Mouse (Mus musculus) hindbrain, embryonic 10.5 days (tissue): Measurements from ENCODE around the gene Kdm8. TPM values are rescaled to one million over a fixed set of nuclear protein-coding genes. Genes with fewer than 3 reads are reported as not detected.
A peak's percentile ranks its signal among the peaks of the same experiment; 100 is the strongest.

ENCODE experiments used
- DNase-seq: peaks from one replicate; pipeline ENCODE4 v3.0.0-alpha.2; 2017; ENCODE audit warnings: low spot score
- H3K27ac ChIP-seq: fragments of 300-500 bp; sonication (generic); 2 replicates; pipeline ENCODE4 v1.5.1; 2016; ENCODE audit warnings: mild to moderate bottlenecking, moderate library complexity
- H3K27me3 ChIP-seq: fragments of 300-500 bp; sonication (generic); 2 replicates; pipeline ENCODE4 v1.6.1; 2016; ENCODE audit warnings: mild to moderate bottlenecking; ENCODE audit not compliant: poor library complexity, insufficient read depth, severe bottlenecking
- H3K36me3 ChIP-seq: fragments of 300-500 bp; sonication (generic); 2 replicates; pipeline ENCODE4 v1.6.1; 2016; ENCODE audit warnings: mild to moderate bottlenecking, moderate library complexity
- H3K4me1 ChIP-seq: fragments of 300-500 bp; sonication (generic); replicated peaks from 2 replicates; pipeline ENCODE4 v1.6.1; 2016; ENCODE audit warnings: mild to moderate bottlenecking
- H3K4me3 ChIP-seq: fragments of 300-500 bp; sonication (generic); 2 replicates; pipeline ENCODE4 v1.5.1; 2016; ENCODE audit warnings: mild to moderate bottlenecking, moderate library complexity
- H3K9me3 ChIP-seq: fragments of 300-500 bp; sonication (generic); 2 replicates; pipeline ENCODE4 v1.6.1; 2016; ENCODE audit warnings: mild to moderate bottlenecking, moderate library complexity
- WGBS: fragments of 180-500 bp; shearing (Covaris S2); methylation state at CpG from one replicate; pipeline ENCODE4 v1.1.7; 2016; 5-methylcytosine and 5-hydroxymethylcytosine counted together
- polyA plus RNA-seq: library from polyadenylated mRNA; unstranded; fragments of >200 nt; fragmentation: Nextera tagmentation; extraction: Ambion mirVana; gene quantifications from 2 replicates; pipeline ENCODE4 v1.2.1, GENCODE M21; 2016

Gene Kdm8
- polyA plus RNA-seq, 1 experiment from 2014 or later, result 15.3 TPM

GRCm38 (mm10) chr7:125490947-125491735 lies 46.7 kb downstream of the Kdm8 start, which contains the start of gene Nsmce1:
Nsmce1 (minus strand) TSS chr7:125491596.
- peak within 1 kb of the TSS; percentile 97 for H3K27ac ChIP-seq
- peak; percentile 95 for DNase-seq
- no peaks in the 10 kb centered on the region for H3K27me3 ChIP-seq
- peaks cover 35% of the 10 kb centered on the region for H3K4me1 ChIP-seq
- H3K9me3 ChIP-seq, result no peaks in the 10 kb centered on the region
- H3K4me3 ChIP-seq, result peak within 1 kb of the TSS; percentile 73
- WGBS, result under 1% methylated on average over 56 of the region's 56 CpGs
- H3K36me3 ChIP-seq, result peaks cover 2% of the 10 kb centered on the region

DNA sequence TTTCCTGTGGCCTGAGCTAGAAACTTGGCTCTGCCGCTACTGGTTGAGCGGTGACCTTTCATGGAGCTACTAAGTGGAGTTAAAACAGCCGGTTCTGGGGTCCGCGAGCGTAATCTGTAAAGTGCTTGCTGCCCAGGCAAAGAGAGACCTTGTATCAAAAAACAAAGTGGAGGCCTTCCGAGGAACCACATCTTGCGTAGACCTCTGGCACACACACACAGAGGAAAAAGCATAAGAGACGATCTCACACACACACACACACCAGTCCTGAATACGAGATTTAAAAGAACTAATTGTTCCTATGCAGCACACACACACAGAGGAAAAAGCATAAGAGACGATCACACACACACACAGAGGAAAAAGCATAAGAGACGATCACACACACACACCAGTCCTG lies 47.3 kb downstream of the Kdm8 start:
- Histone ChIP-seq H3K27ac (peak overlapping the region; percentile 97), H3K27me3 (no peaks in the 10 kb centered on the region), H3K4me3 (peak overlapping the region; percentile 73), H3K36me3 (no peaks in the 10 kb centered on the region), H3K4me1 (peaks cover 35% of the 10 kb centered on the region), H3K9me3 (no peaks in the 10 kb centered on the region)
- WGBS, result 31% methylated on average over 12 of the region's 12 CpGs
- no peak for DNase-seq

- Histone ChIP-seq H3K27ac (peak overlapping the region; percentile 97), H3K27me3 (no peaks in the 10 kb centered on the region), H3K9me3 (no peaks in the 10 kb centered on the region), H3K4me3 (no peak overlapping the region), H3K4me1 (peaks cover 35% of the 10 kb centered on the region), H3K36me3 (no peaks in the 10 kb centered on the region)
- no peak for DNase-seq
- WGBS, result 85% methylated on average over 6 of the region's 6 CpGs
These were observed 48.1 kb downstream of the Kdm8 start for GRCm38 (mm10) chr7:125492551-125492950.

- WGBS, result 82% methylated on average over 6 of the region's 6 CpGs
- no peaks in the 10 kb centered on the region for H3K9me3 ChIP-seq
- no peaks in the 10 kb centered on the region for H3K27me3 ChIP-seq
- no peak overlapping the region for H3K27ac ChIP-seq
- peaks cover 9% of the 10 kb centered on the region for H3K4me1 ChIP-seq
- H3K36me3 ChIP-seq, result no peaks in the 10 kb centered on the region
- no peak overlapping the region for H3K4me3 ChIP-seq
- no peak for DNase-seq
These were observed 51.5 kb downstream of the Kdm8 start for GRCm38 (mm10) chr7:125495864-125496440.

DNA sequence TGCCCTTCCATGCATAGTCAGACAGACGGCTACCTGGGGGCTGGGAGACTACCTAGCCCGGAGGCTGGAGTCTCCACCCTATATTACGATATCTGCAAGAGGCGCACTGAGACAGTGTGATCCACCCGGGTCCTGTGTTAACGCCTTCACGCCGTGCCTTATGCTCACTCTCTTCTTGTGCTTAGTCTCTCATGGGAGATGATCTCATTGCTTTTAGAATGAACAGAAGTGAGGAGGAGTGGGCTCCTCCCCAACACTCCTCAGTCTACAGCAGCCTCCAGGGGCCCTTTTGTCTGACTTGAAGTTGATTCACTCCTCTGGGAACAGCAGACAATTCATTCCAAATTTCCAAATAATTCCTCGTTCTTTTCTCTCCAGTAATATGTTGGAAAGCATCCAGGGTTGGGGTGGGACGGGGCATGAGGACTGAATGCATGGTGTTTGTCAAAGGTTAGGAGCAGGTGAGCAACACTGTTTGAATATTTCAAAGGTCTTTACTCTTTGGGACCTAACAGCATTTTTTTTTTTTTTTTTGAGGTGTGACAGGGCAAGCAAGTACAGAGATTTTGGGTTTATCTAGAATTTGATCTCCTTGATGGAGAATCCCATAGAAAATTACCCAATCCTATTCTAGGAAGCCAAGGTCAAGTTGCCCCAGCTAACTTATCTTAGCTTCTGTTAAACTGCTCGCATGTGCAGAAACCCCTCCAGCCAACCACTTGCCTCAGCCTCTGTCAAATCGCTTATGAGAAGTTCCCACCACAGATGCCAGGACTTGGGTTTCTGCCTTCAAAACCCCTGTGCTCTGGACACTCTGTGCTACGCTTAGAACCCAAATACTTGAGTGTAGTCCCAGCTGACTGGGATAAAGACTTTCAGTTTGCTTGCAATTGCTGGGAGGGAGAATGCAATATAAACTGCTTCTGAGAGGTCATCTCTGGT lies 55.7 kb downstream of the Kdm8 start:
- no peak for DNase-seq
- WGBS, result 82% methylated on average over 13 of the region's 13 CpGs
- H3K27ac ChIP-seq, result no peak overlapping the region
- no peaks in the 10 kb centered on the region for H3K9me3 ChIP-seq
- no peaks in the 10 kb centered on the region for H3K27me3 ChIP-seq
- 0 out of 2 replicates have a peak, but pooled peaks cover 2% of the 10 kb centered on the region for H3K4me1 ChIP-seq
- no peaks in the 10 kb centered on the region for H3K36me3 ChIP-seq
- H3K4me3 ChIP-seq, result no peak overlapping the region

DNA sequence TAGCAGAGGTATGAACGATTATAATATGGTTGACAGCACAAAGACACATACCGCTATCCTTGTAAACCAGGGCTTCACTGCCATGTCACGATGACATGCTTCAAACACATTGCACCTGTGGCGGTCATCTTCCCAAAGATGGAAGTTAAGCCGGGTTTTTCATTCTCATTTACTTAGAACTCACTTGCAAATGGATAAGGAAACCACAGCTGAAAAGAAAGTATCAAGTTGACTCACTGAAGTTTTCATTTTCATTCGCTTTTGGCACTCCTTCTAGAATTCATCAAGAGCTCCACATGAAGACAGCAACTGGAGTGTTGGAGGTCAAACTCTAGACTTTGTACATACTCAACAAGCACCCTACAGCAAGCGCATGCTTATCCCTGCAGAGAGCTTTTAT lies 56.4 kb downstream of the Kdm8 start:
- WGBS, result 91% methylated on average over 7 of the region's 7 CpGs

DNA sequence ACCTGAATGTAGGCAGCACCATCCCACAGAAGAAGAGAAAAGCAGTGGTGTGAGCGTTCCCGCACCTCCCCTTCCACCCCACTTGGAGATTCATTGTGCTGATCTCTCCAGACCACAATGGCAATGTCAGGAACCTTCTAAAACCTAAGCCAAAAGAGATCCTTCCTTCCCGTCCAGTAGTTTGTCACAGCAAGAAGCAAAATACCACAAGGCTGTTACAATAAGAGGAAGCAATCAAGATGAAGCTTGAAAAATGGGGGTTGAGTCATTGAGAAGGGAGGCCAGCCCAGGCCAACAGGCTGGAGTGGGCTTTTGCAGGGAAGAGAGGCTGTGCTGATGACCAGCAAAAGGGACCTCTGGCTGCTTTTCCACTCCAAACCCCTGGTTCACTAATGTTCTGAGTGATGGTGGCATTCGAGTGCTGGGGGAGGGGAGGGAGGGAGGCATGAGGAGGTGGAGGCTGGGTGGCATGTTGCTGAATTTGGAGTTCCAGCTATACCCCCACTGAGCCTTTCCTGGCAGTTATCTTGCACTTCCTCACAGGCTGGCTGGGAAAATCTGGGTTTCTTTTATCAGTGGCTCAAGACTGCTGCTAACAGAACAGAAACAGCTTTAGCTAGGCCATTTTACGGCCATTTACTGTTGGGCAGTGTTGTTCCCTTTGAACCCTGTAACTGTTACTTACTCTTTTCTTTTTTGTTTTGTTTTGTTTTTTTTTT lies 59.1 kb downstream of the Kdm8 start:
- 84% methylated on average over 5 of the region's 5 CpGs for WGBS
- Histone ChIP-seq H3K4me1 (0 out of 2 replicates have a peak, but pooled peaks cover 2% of the 10 kb centered on the region), H3K27me3 (no peaks in the 10 kb centered on the region), H3K9me3 (no peaks in the 10 kb centered on the region), H3K4me3 (no peak overlapping the region), H3K36me3 (no peaks in the 10 kb centered on the region), H3K27ac (no peak overlapping the region)
- no peak for DNase-seq

More for the DNA sequence above, 56.4 kb downstream of the Kdm8 start:
- H3K9me3 ChIP-seq, result no peaks in the 10 kb centered on the region
- H3K27me3 ChIP-seq, result no peaks in the 10 kb centered on the region
- no peak for DNase-seq
- H3K4me3 ChIP-seq, result no peak overlapping the region
- H3K27ac ChIP-seq, result no peak overlapping the region
- no peaks in the 10 kb centered on the region for H3K36me3 ChIP-seq
- 0 out of 2 replicates have a peak, but pooled peaks cover 2% of the 10 kb centered on the region for H3K4me1 ChIP-seq

DNA sequence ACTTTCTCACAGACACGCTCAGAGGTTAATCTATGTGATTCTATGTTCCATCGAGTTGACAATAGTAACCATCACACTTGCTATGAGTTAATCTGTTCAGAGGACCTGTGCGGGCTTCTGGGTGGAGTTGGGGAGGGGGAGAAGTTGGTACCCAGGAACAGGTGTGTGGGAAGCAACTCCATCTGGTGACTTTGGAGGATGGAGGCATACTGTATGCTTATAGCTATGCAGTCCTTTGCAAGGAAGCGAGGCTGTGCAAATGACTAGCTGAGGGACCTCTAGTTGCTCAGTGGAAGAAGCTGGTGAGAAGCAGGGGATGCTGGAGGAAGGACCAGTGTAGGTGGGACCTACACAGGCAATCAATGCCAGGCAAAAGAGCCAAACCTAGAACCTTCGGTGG lies 60.1 kb downstream of the Kdm8 start:
- H3K27me3 ChIP-seq, result no peaks in the 10 kb centered on the region
- no peaks in the 10 kb centered on the region for H3K9me3 ChIP-seq
- no peak overlapping the region for H3K4me3 ChIP-seq
- H3K27ac ChIP-seq, result no peak overlapping the region
- no peaks in the 10 kb centered on the region for H3K36me3 ChIP-seq
- no peak for DNase-seq
- WGBS, result 92% methylated on average over 5 of the region's 5 CpGs
- H3K4me1 ChIP-seq, result 0 out of 2 replicates have a peak, but pooled peaks cover 2% of the 10 kb centered on the region

- 85% methylated on average over 10 of the region's 10 CpGs for WGBS
- no peaks in the 10 kb centered on the region for H3K9me3 ChIP-seq
- DNase-seq, result no peak
- H3K4me1 ChIP-seq, result no peaks in the 10 kb centered on the region
- H3K27me3 ChIP-seq, result no peaks in the 10 kb centered on the region
- no peak overlapping the region for H3K4me3 ChIP-seq
- H3K27ac ChIP-seq, result no peak overlapping the region
- no peaks in the 10 kb centered on the region for H3K36me3 ChIP-seq
These were observed 61.1 kb downstream of the Kdm8 start for GRCm38 (mm10) chr7:125505568-125505967.

DNA sequence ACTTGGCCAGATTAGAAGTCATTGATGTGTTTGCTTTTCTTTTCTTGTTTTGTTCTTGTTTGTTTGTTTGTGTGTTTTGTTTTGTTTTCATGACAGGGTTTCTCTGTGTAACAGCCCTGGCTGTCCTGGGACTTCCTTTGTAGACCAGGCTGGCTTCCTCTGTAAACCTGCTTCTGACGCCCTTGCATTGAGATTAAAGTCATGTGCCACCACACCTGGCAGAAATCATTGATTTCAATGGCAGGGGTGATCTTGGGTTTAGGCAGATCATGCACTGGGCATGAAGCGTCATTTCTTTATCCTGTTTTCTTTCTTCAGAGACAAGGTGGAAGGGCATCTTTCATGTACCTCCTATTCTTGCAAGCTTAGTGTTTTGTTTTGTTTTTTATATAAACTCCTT lies 62.8 kb downstream of the Kdm8 start:
- no peak overlapping the region for H3K27ac ChIP-seq
- no peak overlapping the region for H3K4me3 ChIP-seq
- 90% methylated on average over 2 of the region's 2 CpGs for WGBS
- no peak for DNase-seq
- H3K27me3 ChIP-seq, result no peaks in the 10 kb centered on the region
- H3K36me3 ChIP-seq, result no peaks in the 10 kb centered on the region
- no peaks in the 10 kb centered on the region for H3K9me3 ChIP-seq
- no peaks in the 10 kb centered on the region for H3K4me1 ChIP-seq

- H3K27ac ChIP-seq, result no peak overlapping the region
- no peaks in the 10 kb centered on the region for H3K9me3 ChIP-seq
- 80% methylated on average over 5 of the region's 5 CpGs for WGBS
- 0 out of 2 replicates have a peak, but pooled peaks cover 4% of the 10 kb centered on the region for H3K4me1 ChIP-seq
- no peaks in the 10 kb centered on the region for H3K27me3 ChIP-seq
- H3K4me3 ChIP-seq, result no peak overlapping the region
- H3K36me3 ChIP-seq, result no peaks in the 10 kb centered on the region
- DNase-seq, result no peak
These were observed 67.0 kb downstream of the Kdm8 start for GRCm38 (mm10) chr7:125511432-125511831.

DNA sequence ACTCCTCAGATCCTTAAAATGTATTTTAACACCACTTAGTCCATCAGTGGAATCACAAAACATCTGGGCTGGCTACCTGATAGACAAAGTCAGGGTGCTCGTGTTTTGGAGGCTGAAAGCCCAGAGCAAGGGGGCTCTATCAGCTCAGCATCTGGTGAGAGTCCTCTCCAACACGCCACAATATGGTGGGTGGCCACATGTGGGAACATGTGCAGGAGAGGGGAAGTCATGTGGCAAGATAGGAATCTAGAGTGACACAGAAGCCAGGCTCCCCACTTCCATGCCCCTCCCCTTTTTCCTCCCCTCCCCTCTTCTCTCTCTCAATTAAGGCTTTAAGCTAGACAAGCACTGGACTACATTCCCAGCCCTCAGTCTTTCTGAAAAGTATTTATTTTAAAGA lies 67.4 kb downstream of the Kdm8 start:
- H3K4me1 ChIP-seq, result peaks cover 6% of the 10 kb centered on the region
- no peak overlapping the region for H3K4me3 ChIP-seq
- no peaks in the 10 kb centered on the region for H3K27me3 ChIP-seq
- no peak overlapping the region for H3K27ac ChIP-seq
- H3K36me3 ChIP-seq, result no peaks in the 10 kb centered on the region
- 66% methylated on average over 2 of the region's 2 CpGs for WGBS
- no peaks in the 10 kb centered on the region for H3K9me3 ChIP-seq
- no peak for DNase-seq
